Mouse (Mus musculus): ENCODE measurements at regions not wholly inside any gene's neighbourhood (a gene's known extent, or its start where the extent isn't known, plus 50 kb on each side); places are given as distances from the start of the nearest gene placed in this dataset.

- Histone ChIP-seq H3K9ac (replicated peaks) (no peak overlapping the region), H3K4me1 (replicated peaks; ENCODE audit: control insufficient read depth in 2 of 2, insufficient read depth in 2 of 2, low read length in 1 of 2) (no peaks in the 10 kb centered on the region), H3K27me3 (ENCODE audit: control insufficient read depth, insufficient read depth, low read length) (no peaks in the 10 kb centered on the region), H3K27ac (no peak overlapping the region), H3K9me3 (ENCODE audit: control insufficient read depth, low read length) (no peaks in the 10 kb centered on the region), H3K36me3 (replicated peaks; ENCODE audit: control insufficient read depth, insufficient read depth, low read depth) (no peaks in the 10 kb centered on the region), H3K4me2 (ENCODE audit: low read depth) (no peak overlapping the region), H3K4me3 (ENCODE audit: insufficient read depth in 1 of 2, low read depth in 2 of 2, low read length in 2 of 2) (no peak overlapping the region)
- WGBS (ENCODE audit: insufficient replicate concordance) = 55% methylated on average over 3 of the region's 3 CpGs
- no peak for DNase-seq (ENCODE audit: low read depth in 3 of 3, low spot score in 3 of 3)
- TF ChIP-seq CTCF (IDR thresholded peaks at IDR 0.05; ENCODE audit: low read depth) (no peak), EP300 (IDR thresholded peaks at IDR 0.05; ENCODE audit: low read depth) (no peak)
- ATAC-seq (ENCODE audit: insufficient read depth) = no peak
Measured at GRCm38 (mm10) chr13:15863344-15863743, 148.3 kb upstream of the Inhba start.

DNA sequence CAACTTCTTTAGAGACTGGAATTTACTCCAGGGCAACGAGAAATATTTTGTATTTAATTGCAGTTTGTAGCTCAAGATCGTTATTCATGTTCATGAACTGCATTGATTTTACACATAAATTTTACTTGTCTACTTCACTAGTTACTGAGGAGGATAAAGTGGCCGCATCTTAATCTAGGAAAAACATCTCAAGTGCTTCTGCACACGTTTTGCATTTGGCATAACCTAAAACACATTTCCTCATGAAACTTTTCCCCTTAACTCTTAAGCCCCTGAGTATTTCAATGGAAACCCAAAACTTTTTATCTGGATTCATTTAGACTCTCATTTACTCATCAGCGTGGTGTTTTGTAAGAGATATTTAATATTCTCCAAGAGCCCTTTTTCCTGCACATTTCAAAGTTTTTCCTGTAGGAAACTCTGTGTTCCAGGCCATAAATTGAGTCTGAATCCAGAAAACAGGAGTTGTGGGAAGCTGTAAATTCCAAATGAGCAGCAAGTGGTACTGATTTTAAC lies 144.5 kb upstream of the Inhba start:
- no peak overlapping the region for H3K4me3 ChIP-seq (ENCODE audit: insufficient read depth in 1 of 2, low read depth in 2 of 2, low read length in 2 of 2)
- no peaks in the 10 kb centered on the region for H3K36me3 ChIP-seq (replicated peaks; ENCODE audit: control insufficient read depth, insufficient read depth, low read depth)
- WGBS (ENCODE audit: insufficient replicate concordance) = 51% methylated on average over 5 of the region's 5 CpGs
- H3K4me1 ChIP-seq (replicated peaks; ENCODE audit: control insufficient read depth in 2 of 2, insufficient read depth in 2 of 2, low read length in 1 of 2) = no peaks in the 10 kb centered on the region
- ATAC-seq (ENCODE audit: insufficient read depth) (no peak), DNase-seq (ENCODE audit: low read depth in 3 of 3, low spot score in 3 of 3) (no peak)
- H3K27me3 ChIP-seq (ENCODE audit: control insufficient read depth, insufficient read depth, low read length) = no peaks in the 10 kb centered on the region
- H3K27ac ChIP-seq = no peak overlapping the region
- TF ChIP-seq EP300 (IDR thresholded peaks at IDR 0.05; ENCODE audit: low read depth) (no peak), CTCF (IDR thresholded peaks at IDR 0.05; ENCODE audit: low read depth) (no peak)
- H3K4me2 ChIP-seq (ENCODE audit: low read depth) = no peak overlapping the region
- H3K9ac ChIP-seq (replicated peaks) = no peak overlapping the region
- H3K9me3 ChIP-seq (ENCODE audit: control insufficient read depth, low read length) = no peaks in the 10 kb centered on the region

GRCm38 (mm10) chr13:15877606-15878005 lies 134.0 kb upstream of the Inhba start:
- Histone ChIP-seq H3K4me3 (ENCODE audit: insufficient read depth in 1 of 2, low read depth in 2 of 2, low read length in 2 of 2) (no peak overlapping the region), H3K4me1 (replicated peaks; ENCODE audit: control insufficient read depth in 2 of 2, insufficient read depth in 2 of 2, low read length in 1 of 2) (no peaks in the 10 kb centered on the region), H3K36me3 (replicated peaks; ENCODE audit: control insufficient read depth, insufficient read depth, low read depth) (no peaks in the 10 kb centered on the region), H3K4me2 (ENCODE audit: low read depth) (no peak overlapping the region), H3K27ac (no peak overlapping the region), H3K9ac (replicated peaks) (no peak overlapping the region), H3K9me3 (ENCODE audit: control insufficient read depth, low read length) (no peaks in the 10 kb centered on the region), H3K27me3 (ENCODE audit: control insufficient read depth, insufficient read depth, low read length) (no peaks in the 10 kb centered on the region)
- DNase-seq (ENCODE audit: low read depth in 3 of 3, low spot score in 3 of 3) = no peak
- no peak for ATAC-seq (ENCODE audit: insufficient read depth)
- WGBS (ENCODE audit: insufficient replicate concordance) = 65% methylated on average over 2 of the region's 2 CpGs
- TF ChIP-seq CTCF (IDR thresholded peaks at IDR 0.05; ENCODE audit: low read depth) = no peak
- TF ChIP-seq EP300 (IDR thresholded peaks at IDR 0.05; ENCODE audit: low read depth) = no peak

- H3K4me2 ChIP-seq (ENCODE audit: low read depth) = no peak overlapping the region
- no peaks in the 10 kb centered on the region for H3K36me3 ChIP-seq (replicated peaks; ENCODE audit: control insufficient read depth, insufficient read depth, low read depth)
- no peak for DNase-seq (ENCODE audit: low read depth in 3 of 3, low spot score in 3 of 3)
- H3K27ac ChIP-seq = no peak overlapping the region
- H3K4me1 ChIP-seq (replicated peaks; ENCODE audit: control insufficient read depth in 2 of 2, insufficient read depth in 2 of 2, low read length in 1 of 2) = no peaks in the 10 kb centered on the region
- H3K4me3 ChIP-seq (ENCODE audit: insufficient read depth in 1 of 2, low read depth in 2 of 2, low read length in 2 of 2) = no peak overlapping the region
- H3K9me3 ChIP-seq (ENCODE audit: control insufficient read depth, low read length) = no peaks in the 10 kb centered on the region
- no peak overlapping the region for H3K9ac ChIP-seq (replicated peaks)
- ATAC-seq (ENCODE audit: insufficient read depth) = no peak
- no peaks in the 10 kb centered on the region for H3K27me3 ChIP-seq (ENCODE audit: control insufficient read depth, insufficient read depth, low read length)
- TF ChIP-seq CTCF (IDR thresholded peaks at IDR 0.05; ENCODE audit: low read depth) (no peak), EP300 (IDR thresholded peaks at IDR 0.05; ENCODE audit: low read depth) (no peak)
Measured at GRCm38 (mm10) chr13:15879576-15879975, 132.1 kb upstream of the Inhba start.

GRCm38 (mm10) chr13:15890794-15891193 lies 120.9 kb upstream of the Inhba start:
- TF ChIP-seq CTCF (IDR thresholded peaks at IDR 0.05; ENCODE audit: low read depth) (no peak), EP300 (IDR thresholded peaks at IDR 0.05; ENCODE audit: low read depth) (no peak)
- H3K36me3 ChIP-seq (replicated peaks; ENCODE audit: control insufficient read depth, insufficient read depth, low read depth) = no peaks in the 10 kb centered on the region
- H3K4me2 ChIP-seq (ENCODE audit: low read depth) = no peak overlapping the region
- DNase-seq (ENCODE audit: low read depth in 3 of 3, low spot score in 3 of 3) = no peak
- no peak for ATAC-seq (ENCODE audit: insufficient read depth)
- no peaks in the 10 kb centered on the region for H3K4me1 ChIP-seq (replicated peaks; ENCODE audit: control insufficient read depth in 2 of 2, insufficient read depth in 2 of 2, low read length in 1 of 2)
- H3K9ac ChIP-seq (replicated peaks) = no peak overlapping the region
- WGBS (ENCODE audit: insufficient replicate concordance) = 28% methylated on average over 3 of the region's 3 CpGs
- H3K9me3 ChIP-seq (ENCODE audit: control insufficient read depth, low read length) = no peaks in the 10 kb centered on the region
- no peaks in the 10 kb centered on the region for H3K27me3 ChIP-seq (ENCODE audit: control insufficient read depth, insufficient read depth, low read length)
- H3K27ac ChIP-seq = no peak overlapping the region
- no peak overlapping the region for H3K4me3 ChIP-seq (ENCODE audit: insufficient read depth in 1 of 2, low read depth in 2 of 2, low read length in 2 of 2)

Measured in liver, embryonic 14.5 days (tissue).